Mouse (Mus musculus): ENCODE measurements around the gene Cryba1. TPM values are rescaled to one million over a fixed set of nuclear protein-coding genes. Genes with fewer than 3 reads are reported as not detected.

Gene Cryba1
- not detected for total RNA-seq (2023)

GRCm38 (mm10) chr11:77725183-77725582, at the start of gene Cryba1:
Gene Cryba1, minus strand, starts transcription at chr11:77725283.

GRCm38 (mm10) chr11:77762783-77763672, 37.9 kb upstream of the Cryba1 start, which contains the start of gene Myo18a:
Gene Myo18a, plus strand, starts transcription at chr11:77763246.

GRCm38 (mm10) chr11:77685383-77686265, 39.5 kb downstream of the Cryba1 start, which contains the start of gene Nufip2:
Gene Nufip2, plus strand, starts transcription at chr11:77686155.

Other genes with a start within 250 kb of the Cryba1 start
- 14.2 TPM for gene Ankrd13b, start 235.6 kb downstream of the Cryba1 start, total RNA-seq (2023)
- 37.0 TPM for gene Git1, start 231.7 kb downstream of the Cryba1 start, total RNA-seq (2023)
- 3.9 TPM for gene Abhd15, start 210.2 kb downstream of the Cryba1 start, total RNA-seq (2023)
- 20.1 TPM for gene Trp53i13, start 209.3 kb downstream of the Cryba1 start, total RNA-seq (2023)
- gene Gm10392, start 206.1 kb downstream of the Cryba1 start, total RNA-seq (2023) = 2.8 TPM
- gene Taok1, start 117.5 kb downstream of the Cryba1 start, total RNA-seq (2023) = 36.8 TPM
- gene Nufip2, start 39.1 kb downstream of the Cryba1 start, total RNA-seq (2023) = 142 TPM
- gene Myo18a, start 38.0 kb upstream of the Cryba1 start, total RNA-seq (2023) = 68.6 TPM
- gene Gm10277, start 62.5 kb upstream of the Cryba1 start, total RNA-seq (2023) = not detected
- gene Pipox, start 168.8 kb upstream of the Cryba1 start, total RNA-seq (2023) = not detected
- gene Sez6, start 205.5 kb upstream of the Cryba1 start, total RNA-seq (2023) = not detected

All from CD4-positive naive resting alpha-beta T cell, adult 76 days (primary cell).